Mouse (Mus musculus) testis, adult 2 months (tissue): ENCODE measurements around the gene Zyg11a.

Source experiments
- CTCF ChIP-seq: fragments of 200-500 bp; IDR thresholded peaks from 2 replicates; pipeline ENCODE4 v1.5.1; 2012; ENCODE audit warnings: low read depth, mild to moderate bottlenecking, inconsistent platforms, low read length, moderate library complexity; ENCODE audit not compliant: control insufficient read depth, insufficient read depth, insufficient replicate concordance
- POLR2A ChIP-seq: fragments of 200-500 bp; IDR thresholded peaks from 2 replicates; pipeline ENCODE4 v1.6.1; 2012; ENCODE audit warnings: low read depth, mild to moderate bottlenecking, inconsistent platforms, low read length, moderate library complexity; ENCODE audit not compliant: control insufficient read depth

- TF ChIP-seq POLR2A (no peak), CTCF (no peak)
Measured at GRCm38 (mm10) chr4:108217332-108218179, at the start of gene Zyg11a.
